Mouse (Mus musculus) layer of hippocampus, postnatal 10 days (tissue): ENCODE data around the gene Ppp1r11. TPM values are rescaled to one million over a fixed set of nuclear protein-coding genes. Genes with fewer than 3 reads are reported as not detected.

Source experiments
- DNase-seq, 2 experiments: peaks; one replicate each; pipeline ENCODE4 v3.0.0; 2021; ENCODE audit warnings: low spot score in 2 of 2
- total RNA-seq, 2 experiments: library from RNA; stranded (reverse); gene quantifications; 2 replicates each; pipeline ENCODE4 v1.2.3; 2021

Ppp1r11 gene
- total RNA-seq, 2 experiments from 2014 or later, result 88.2 to 100 TPM

- DNase-seq, result no peak
These were observed 28.8 kb downstream of the Ppp1r11 start for GRCm38 (mm10) chr17:36922715-36923114.

- no peak for DNase-seq
These were observed 31.3 kb downstream of the Ppp1r11 start for GRCm38 (mm10) chr17:36920239-36920638.

- DNase-seq, result peak; percentile 72 to 79
These were observed 36.5 kb downstream of the Ppp1r11 start for GRCm38 (mm10) chr17:36915076-36915475.

- peak; percentile 79 to 83 for DNase-seq
These were observed 37.4 kb downstream of the Ppp1r11 start for GRCm38 (mm10) chr17:36914108-36914507.

GRCm38 (mm10) chr17:36912031-36912430 is 39.5 kb downstream of the Ppp1r11 start:
- DNase-seq, result no peak

GRCm38 (mm10) chr17:36909802-36910201 is 41.7 kb downstream of the Ppp1r11 start:
- no peak for DNase-seq

GRCm38 (mm10) chr17:36908235-36908634 is 43.3 kb downstream of the Ppp1r11 start:
- DNase-seq, result no peak

- no peak for DNase-seq
These were observed 47.9 kb downstream of the Ppp1r11 start for GRCm38 (mm10) chr17:36903651-36904050.

- no peak for DNase-seq
These were observed 50.9 kb downstream of the Ppp1r11 start for GRCm38 (mm10) chr17:36900691-36901090.

- DNase-seq, result peak; percentile 10 to 15
These were observed 51.5 kb downstream of the Ppp1r11 start for GRCm38 (mm10) chr17:36900001-36900400.

GRCm38 (mm10) chr17:36899376-36899775 is 52.2 kb downstream of the Ppp1r11 start:
- DNase-seq, result no peak

Other genes with a start within 250 kb of the Ppp1r11 start
- gene H2-M10.5, start 178.8 kb downstream of the Ppp1r11 start, total RNA-seq, result not detected
- gene H2-M10.6, start 139.6 kb downstream of the Ppp1r11 start, total RNA-seq, result not detected
- 10 to 100 TPM; 22.7 to 28.8 TPM for gene Trim26, start 114.6 kb downstream of the Ppp1r11 start, total RNA-seq
- not detected for gene Trim15, start 84.5 kb downstream of the Ppp1r11 start, total RNA-seq
- under 1 TPM in 1 of 2 experiments, not detected in 1; 0.16 TPM for gene Trim10, start 82.2 kb downstream of the Ppp1r11 start, total RNA-seq
- not detected for gene Trim40, start 61.6 kb downstream of the Ppp1r11 start, total RNA-seq
- not detected for gene Trim31, start 53.6 kb downstream of the Ppp1r11 start, total RNA-seq
- gene Rnf39, start 8.8 kb downstream of the Ppp1r11 start, total RNA-seq, result 1 to 10 TPM; 4.9 to 5.4 TPM
- gene Znrd1, start 6.8 kb upstream of the Ppp1r11 start, total RNA-seq, result 10 to 100 TPM; 30.2 to 30.3 TPM
- 1 to 10 TPM; 4.8 to 5.3 TPM for gene Znrd1as, start 6.9 kb upstream of the Ppp1r11 start, total RNA-seq
- under 1 TPM; 0.53 to 0.83 TPM for gene 2410137M14Rik, start 29.5 kb upstream of the Ppp1r11 start, total RNA-seq
- 1 to 10 TPM; 3.2 to 3.7 TPM for gene H2-M5, start 37.8 kb upstream of the Ppp1r11 start, total RNA-seq
- gene Zfp57, start 49.4 kb upstream of the Ppp1r11 start, total RNA-seq, result 10 to 100 TPM; 73.3 to 83.7 TPM
- gene Mog, start 71.7 kb upstream of the Ppp1r11 start, total RNA-seq, result 1 to 10 TPM; 3.2 to 4.3 TPM
- gene Gabbr1, start 94.2 kb upstream of the Ppp1r11 start, total RNA-seq, result 100 to 1,000 TPM; 594 to 649 TPM
- not detected for gene Olfr90, start 136.8 kb upstream of the Ppp1r11 start, total RNA-seq
- not detected for gene Olfr91, start 146.5 kb upstream of the Ppp1r11 start, total RNA-seq
- not detected for gene Olfr92, start 168.3 kb upstream of the Ppp1r11 start, total RNA-seq
- not detected for gene Olfr93, start 209.8 kb upstream of the Ppp1r11 start, total RNA-seq
- not detected for gene Ubd, start 242.2 kb upstream of the Ppp1r11 start, total RNA-seq
- not detected for gene Olfr94, start 249.3 kb upstream of the Ppp1r11 start, total RNA-seq